Mouse (Mus musculus) midbrain, embryonic 13.5 days (tissue): Measurements from ENCODE around the gene Zfp433. TPM values are rescaled to one million over a fixed set of nuclear protein-coding genes. Genes with fewer than 3 reads are reported as not detected.
"Not testable (repeated sequence)": the region's sequence is repeated elsewhere in the genome, so short reads cannot be mapped to it uniquely, and the experiment has no call there.

Experiments used
- ATAC-seq: fragments of 200-750 bp; cut with Nextera tagmentation; 2 replicates; pipeline ENCODE4 v1.8.0; 2017; ENCODE audit warnings: mild to moderate bottlenecking, moderate TSS enrichment, moderate library complexity
- H3K27ac ChIP-seq: fragments of 300-500 bp; sonication (generic); 2 replicates; pipeline ENCODE4 v1.5.1; 2015; ENCODE audit warnings: inconsistent platforms, mild to moderate bottlenecking, moderate library complexity
- H3K27me3 ChIP-seq: fragments of 300-500 bp; sonication (generic); 2 replicates; pipeline ENCODE4 v1.6.1; 2015; ENCODE audit warnings: mild to moderate bottlenecking, inconsistent platforms
- H3K36me3 ChIP-seq: fragments of 300-500 bp; sonication (generic); 2 replicates; pipeline ENCODE4 v1.6.1; 2015; ENCODE audit warnings: mild to moderate bottlenecking, inconsistent platforms
- H3K4me1 ChIP-seq: fragments of 300-500 bp; sonication (generic); replicated peaks from 2 replicates; pipeline ENCODE4 v1.6.1; 2015; ENCODE audit warnings: inconsistent platforms
- H3K4me2 ChIP-seq: fragments of 300-500 bp; sonication (generic); replicated peaks from 2 replicates; pipeline ENCODE4 v1.6.1; 2015; ENCODE audit warnings: moderate library complexity, mild to moderate bottlenecking, inconsistent platforms
- H3K4me3 ChIP-seq: fragments of 300-500 bp; sonication (generic); replicated peaks from 2 replicates; pipeline ENCODE4 v1.5.1; 2015; ENCODE audit warnings: mild to moderate bottlenecking, inconsistent platforms
- H3K9ac ChIP-seq: fragments of 300-500 bp; sonication (generic); replicated peaks from 2 replicates; pipeline ENCODE4 v1.6.1; 2015; ENCODE audit warnings: mild to moderate bottlenecking, inconsistent platforms
- H3K9me3 ChIP-seq: fragments of 300-500 bp; sonication (generic); 2 replicates; pipeline ENCODE4 v1.6.1; 2016; ENCODE audit warnings: mild to moderate bottlenecking, inconsistent platforms
- WGBS: fragments of 180-500 bp; shearing (Covaris S2); methylation state at CpG from one replicate; pipeline ENCODE4 v1.1.7; 2015; 5-methylcytosine and 5-hydroxymethylcytosine counted together
- polyA plus RNA-seq: library from polyadenylated mRNA; unstranded; fragments of >200 nt; fragmentation: Nextera tagmentation; extraction: Ambion mirVana; gene quantifications from 2 replicates; pipeline ENCODE4 v1.2.1, GENCODE M21; 2015

Gene Zfp433
- 22.7 TPM in 2 replicates for polyA plus RNA-seq

DNA sequence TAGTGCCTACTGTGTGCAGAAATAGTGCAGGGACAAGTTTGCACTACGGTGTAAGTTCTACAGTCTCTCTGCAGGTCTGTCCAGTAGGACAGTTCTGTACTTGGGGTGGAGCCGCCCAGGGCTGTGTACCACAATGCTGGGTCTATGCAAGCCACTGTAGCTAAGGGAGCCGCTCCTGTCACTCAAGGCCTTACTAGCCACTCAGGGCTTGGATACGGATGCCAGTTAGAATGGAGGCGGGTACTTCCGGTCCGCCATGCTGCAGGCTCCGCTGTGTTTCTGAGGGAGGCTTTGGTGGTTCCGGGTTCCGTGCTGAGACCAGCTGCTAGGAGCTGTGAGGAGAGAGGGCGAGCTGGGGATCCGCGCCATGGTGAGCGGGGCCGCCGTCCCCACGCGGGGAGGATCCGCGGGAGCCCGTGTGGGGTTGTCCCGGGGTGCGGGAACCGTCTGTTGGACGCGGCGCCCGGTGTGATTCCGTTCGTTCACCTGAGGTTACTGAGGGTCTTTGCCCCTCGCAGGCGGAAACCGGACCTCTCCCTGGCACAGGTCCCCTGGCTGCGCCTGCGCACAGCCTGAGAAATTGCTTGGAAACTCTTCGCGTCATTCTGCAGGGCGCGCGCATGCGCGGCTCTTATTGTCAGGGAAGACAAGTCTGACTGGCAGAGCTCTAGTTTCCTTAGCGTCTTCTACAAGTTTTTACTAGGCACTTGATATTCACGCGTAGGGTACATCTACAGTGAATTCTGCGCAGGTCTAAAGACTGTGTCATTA, at the start of gene Zfp433:
Zfp433 (plus strand) TSS at position 295 of the 771 bp plus-strand sequence.
- WGBS = no CpG with 5 or more reads among the region's 46 CpGs
- not testable (repeated sequence) for H3K27ac ChIP-seq, H3K27me3 ChIP-seq, H3K9me3 ChIP-seq, H3K4me3 ChIP-seq, H3K9ac ChIP-seq, H3K4me1 ChIP-seq, H3K36me3 ChIP-seq, H3K4me2 ChIP-seq
- peak; percentile 100 for ATAC-seq

DNA sequence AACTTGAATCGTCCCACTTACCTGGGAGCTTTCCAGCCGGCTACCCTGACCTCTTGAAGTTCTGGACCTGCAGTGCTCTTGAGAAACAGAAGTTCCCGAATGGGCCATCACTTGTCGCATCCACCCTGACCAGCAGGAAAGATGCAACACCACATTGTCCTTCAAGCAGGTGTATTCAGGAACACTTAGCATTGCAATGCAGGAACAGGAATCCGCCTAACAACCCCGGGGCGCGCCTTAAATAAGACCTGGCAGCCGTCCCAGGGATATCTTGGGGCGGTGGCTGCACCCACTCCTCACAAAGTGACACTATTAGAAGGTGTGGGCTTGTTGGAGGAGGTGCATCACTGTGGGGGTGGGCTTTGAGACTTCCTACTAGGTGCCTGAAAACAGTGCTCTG, 49.4 kb upstream of the Zfp433 start:
- Histone ChIP-seq H3K36me3 (peaks cover 69% of the 10 kb centered on the region), H3K27ac (no peak overlapping the region), H3K9ac (no peak overlapping the region), H3K9me3 (peaks cover 58% of the 10 kb centered on the region), H3K4me3 (no peak overlapping the region), H3K4me1 (peaks cover 1% of the 10 kb centered on the region), H3K4me2 (no peak overlapping the region), H3K27me3 (no peaks in the 10 kb centered on the region)
- ATAC-seq = no peak
- 97% methylated on average over 10 of the region's 10 CpGs for WGBS

DNA sequence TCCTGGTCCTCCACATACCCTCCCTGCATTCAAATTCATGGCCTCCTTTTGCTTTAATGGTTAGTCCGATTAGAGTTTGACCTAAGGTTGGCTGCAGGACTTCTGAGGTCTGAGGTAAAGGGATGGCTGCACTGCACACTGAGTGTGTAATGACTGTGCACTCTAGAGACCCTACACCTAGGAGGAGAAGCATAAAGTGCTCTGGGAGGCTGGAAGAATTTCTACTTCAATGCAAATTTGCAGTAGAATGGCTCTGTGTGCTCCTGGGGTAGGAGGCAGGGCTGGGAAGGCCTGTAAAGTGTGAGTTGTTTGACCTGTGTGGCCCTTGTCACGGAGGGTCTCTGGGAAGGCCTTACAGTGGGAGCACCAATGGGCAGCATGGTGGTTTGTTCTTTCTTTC, 48.5 kb upstream of the Zfp433 start:
- no peaks in the 10 kb centered on the region for H3K27me3 ChIP-seq
- ATAC-seq = no peak
- H3K4me2 ChIP-seq = no peak overlapping the region
- no peak overlapping the region for H3K9ac ChIP-seq
- H3K4me1 ChIP-seq = no peaks in the 10 kb centered on the region
- no peak overlapping the region for H3K4me3 ChIP-seq
- H3K36me3 ChIP-seq = peaks cover 61% of the 10 kb centered on the region
- peaks cover 60% of the 10 kb centered on the region for H3K9me3 ChIP-seq
- H3K27ac ChIP-seq = no peak overlapping the region
- 93% methylated on average over 2 of the region's 2 CpGs for WGBS

DNA sequence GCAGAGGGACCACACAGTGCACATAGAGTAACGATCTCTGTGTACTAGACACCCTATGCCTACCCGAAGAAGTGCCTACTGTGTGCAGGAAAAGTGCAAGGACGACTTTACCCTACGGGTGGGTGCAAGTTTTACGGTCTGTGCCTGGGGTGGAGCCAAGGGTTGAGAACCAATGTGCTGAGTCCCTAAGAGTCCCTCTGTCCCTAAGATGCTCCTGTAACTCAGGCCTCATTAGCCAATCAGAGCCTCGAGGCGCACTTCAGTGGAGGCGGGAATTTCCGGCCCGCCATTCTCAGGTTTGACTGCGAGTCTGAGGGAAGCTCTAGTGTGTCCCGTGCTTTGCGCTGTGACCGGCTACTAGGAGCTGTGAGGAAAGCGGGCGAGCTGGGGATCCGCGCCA, 17.5 kb upstream of the Zfp433 start:
- H3K27me3 ChIP-seq, H3K9ac ChIP-seq, H3K4me2 ChIP-seq, H3K4me1 ChIP-seq, H3K36me3 ChIP-seq, H3K9me3 ChIP-seq, H3K27ac ChIP-seq, ATAC-seq, H3K4me3 ChIP-seq: not testable (repeated sequence)
- no CpG with 5 or more reads among the region's 18 CpGs for WGBS

DNA sequence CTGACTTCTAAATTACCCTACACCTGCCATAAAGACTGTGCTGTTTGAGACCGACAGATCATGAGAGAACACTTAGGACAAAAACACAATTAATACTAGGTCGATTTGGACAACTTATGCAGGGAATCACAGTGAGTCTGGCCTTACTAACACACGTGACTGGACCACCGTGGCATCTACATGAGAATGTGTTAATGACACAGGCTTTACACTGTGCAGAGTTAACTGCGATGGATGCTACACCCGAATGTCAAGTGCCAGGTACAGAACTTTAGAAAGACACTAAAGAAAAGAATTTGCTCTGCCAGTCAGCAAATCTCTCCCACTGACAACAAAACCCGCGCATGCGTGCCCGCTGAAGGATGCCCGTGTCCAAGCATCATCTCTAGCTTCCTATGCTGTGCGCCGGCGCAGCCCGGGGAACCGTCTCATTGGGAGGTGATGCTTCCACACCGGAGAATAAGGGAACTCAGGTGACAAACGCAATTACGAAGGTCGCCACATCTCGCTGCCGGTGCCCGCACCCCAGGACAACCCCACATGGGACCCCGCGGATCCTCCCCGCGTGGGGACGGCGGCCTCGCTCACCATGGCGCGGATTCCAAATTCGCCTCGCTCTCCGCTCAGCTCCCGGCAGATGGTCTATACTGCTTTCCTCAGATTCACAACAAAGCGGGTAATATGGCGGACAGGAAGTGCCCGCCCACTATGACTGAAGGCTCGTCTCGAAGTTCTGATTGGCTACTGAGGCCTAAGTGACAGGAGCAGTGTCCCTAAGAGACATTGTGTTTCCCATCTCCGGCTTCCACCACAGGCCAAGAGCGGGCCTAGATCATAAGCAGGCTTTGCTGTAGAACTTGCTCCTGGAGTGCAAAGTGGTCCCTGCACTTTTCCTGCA, 66.1 kb downstream of the Zfp433 start, which contains the start of gene Gm3055:
Gm3055 (minus strand) TSS at position 656 of the 898 bp plus-strand sequence.
- not testable (repeated sequence) for H3K9me3 ChIP-seq, H3K4me3 ChIP-seq, H3K9ac ChIP-seq, H3K36me3 ChIP-seq, H3K27me3 ChIP-seq, H3K4me1 ChIP-seq, H3K27ac ChIP-seq, H3K4me2 ChIP-seq
- peak; percentile 98 for ATAC-seq
- WGBS = no CpG with 5 or more reads among the region's 43 CpGs

DNA sequence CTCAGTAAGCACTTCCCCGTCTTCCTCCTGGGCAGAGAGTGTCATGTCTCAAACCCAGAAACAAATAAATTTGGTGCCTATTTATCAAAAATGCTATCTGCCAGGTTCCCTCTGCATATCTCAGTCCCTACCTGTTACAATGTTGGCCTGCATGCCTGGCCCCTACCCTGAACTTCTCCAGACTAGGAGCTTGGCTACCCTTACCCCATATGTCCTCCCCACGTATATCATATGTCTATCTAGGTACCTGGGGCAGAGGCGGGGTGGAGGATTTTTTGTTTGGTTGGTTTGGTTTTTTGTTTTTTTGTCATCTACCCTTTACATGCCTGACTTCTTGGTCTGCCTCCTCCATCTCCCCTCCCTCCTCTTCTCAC, 66.8 kb downstream of the Zfp433 start:
- not testable (repeated sequence) for H3K9me3 ChIP-seq, H3K36me3 ChIP-seq, H3K27me3 ChIP-seq, H3K9ac ChIP-seq, H3K4me3 ChIP-seq, H3K4me2 ChIP-seq, H3K4me1 ChIP-seq, H3K27ac ChIP-seq
- peak; percentile 74 for ATAC-seq
- no CpG with 5 or more reads among the region's 3 CpGs for WGBS

Other genes starting within 250 kb of the Zfp433 start
- gene Nfic, start 249.2 kb upstream of the Zfp433 start, polyA plus RNA-seq = 13.1 and 15.2 TPM in 2 replicates
- 75.5 and 79.4 TPM in 2 replicates for gene Celf5, start 222.1 kb upstream of the Zfp433 start, polyA plus RNA-seq
- gene Ncln, start 208.4 kb upstream of the Zfp433 start, polyA plus RNA-seq = 57.1 and 58.2 TPM in 2 replicates
- 0.64 and 0.77 TPM in 2 replicates for gene S1pr4, start 204.7 kb upstream of the Zfp433 start, polyA plus RNA-seq
- gene Gna15, start 180.6 kb upstream of the Zfp433 start, polyA plus RNA-seq = 0.94 and 1.0 TPM in 2 replicates
- gene Gna11, start 159.6 kb upstream of the Zfp433 start, polyA plus RNA-seq = 74.5 and 77.1 TPM in 2 replicates
- gene Aes, start 145.3 kb upstream of the Zfp433 start, polyA plus RNA-seq = 451 and 572 TPM in 2 replicates
- 23.6 and 26.2 TPM in 2 replicates for gene Tle2, start 130.3 kb upstream of the Zfp433 start, polyA plus RNA-seq
- gene Tle6, start 103.8 kb upstream of the Zfp433 start, polyA plus RNA-seq = 2.8 and 4.4 TPM in 2 replicates
- gene BC025920, start 98.6 kb upstream of the Zfp433 start, polyA plus RNA-seq = 2.9 and 3.0 TPM in 2 replicates
- 64.7 and 67.4 TPM in 2 replicates for gene Sirt6, start 77.0 kb upstream of the Zfp433 start, polyA plus RNA-seq
- gene Ankrd24, start 76.3 kb upstream of the Zfp433 start, polyA plus RNA-seq = 8.5 and 9.3 TPM in 2 replicates
- gene Gm10778, start 55.8 kb upstream of the Zfp433 start, polyA plus RNA-seq = 6.7 and 6.9 TPM in 2 replicates
- gene Gm3055, start 66.3 kb downstream of the Zfp433 start, polyA plus RNA-seq = 16.4 and 19.3 TPM in 2 replicates
- gene Gm4767, start 107.4 kb downstream of the Zfp433 start, polyA plus RNA-seq = 3.1 and 3.2 TPM in 2 replicates
- 11.6 and 14.8 TPM in 2 replicates for gene Gm32687, start 159.1 kb downstream of the Zfp433 start, polyA plus RNA-seq
- gene Zfp781, start 225.7 kb downstream of the Zfp433 start, polyA plus RNA-seq = 6.7 and 8.2 TPM in 2 replicates